Mouse (Mus musculus): ENCODE data around the gene Itsn1.

DNA sequence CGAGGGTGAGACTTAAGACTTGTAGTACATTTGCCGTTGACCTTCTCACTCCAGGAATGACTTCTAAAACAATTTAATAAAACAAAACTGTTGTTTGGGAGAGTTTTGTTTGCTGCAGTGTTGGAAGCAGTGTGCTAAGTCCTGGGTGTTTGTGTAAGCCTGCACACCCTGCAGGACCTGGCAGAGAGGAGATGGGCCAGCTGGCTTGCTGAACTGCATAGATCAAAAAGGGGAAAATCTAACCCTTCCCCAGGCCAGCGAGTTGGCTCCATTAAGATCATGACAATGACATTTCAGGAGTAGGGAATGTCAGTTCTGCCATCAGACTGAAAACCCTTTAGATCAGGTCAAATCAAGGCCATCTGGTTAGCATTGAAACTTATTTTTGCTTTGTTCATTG, 130.1 kb downstream of the Itsn1 start:
- no peak for TF ChIP-seq CTCF (IDR thresholded peaks at IDR 0.05; ENCODE audit: borderline replicate concordance, insufficient read depth, low read depth, low read length)
- no peak for TF ChIP-seq POLR2A (IDR thresholded peaks at IDR 0.05; ENCODE audit: borderline replicate concordance, insufficient read depth, low read length)

All from cerebellum, adult 2 months (tissue).